Mouse (Mus musculus): ENCODE results near the gene Nyap2.
"Not testable (repeated sequence)": the region's sequence is repeated elsewhere in the genome, so short reads cannot be mapped to it uniquely, and the experiment has no call there.

Nyap2 gene

DNA sequence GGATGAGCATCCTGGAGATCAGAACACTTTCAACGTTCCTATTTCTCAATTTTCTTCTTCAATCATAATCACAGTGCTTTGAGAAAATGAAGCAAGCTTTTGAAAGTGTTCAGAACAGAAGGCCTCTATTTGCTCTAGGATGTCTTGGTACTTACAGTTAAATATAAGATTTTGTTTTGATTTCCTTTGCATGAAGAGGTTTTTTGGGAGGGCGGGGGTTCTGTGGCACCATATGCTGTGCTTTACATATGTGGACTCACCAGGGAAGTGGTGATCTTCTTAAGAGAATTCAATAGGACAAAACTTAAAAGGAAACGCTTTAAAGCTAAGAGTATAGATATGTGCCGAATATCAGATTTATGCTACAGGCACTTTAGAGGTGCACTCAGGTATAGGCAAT is 103.0 kb downstream of the Nyap2 start:
- DNase-seq (ENCODE audit: inconsistent ontology term), result no peak

DNA sequence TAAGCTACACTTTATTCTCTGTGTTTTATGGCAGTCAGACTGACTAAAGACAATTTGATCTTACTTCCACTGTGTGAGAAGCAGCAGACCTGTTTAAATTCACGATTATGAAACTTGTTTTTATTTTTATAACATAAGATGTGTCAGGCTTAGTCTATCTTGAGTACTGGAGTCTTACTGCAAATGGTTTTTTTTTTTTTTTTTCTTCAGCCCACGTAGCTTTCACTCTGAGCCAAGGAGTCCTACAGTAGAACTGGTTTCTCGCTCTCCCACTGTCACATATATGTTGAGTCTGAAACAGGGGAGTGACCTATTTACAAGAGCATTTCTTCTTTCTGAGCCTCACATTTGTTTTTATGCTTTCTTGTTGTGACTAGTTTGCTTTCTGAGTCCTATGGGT is 103.9 kb downstream of the Nyap2 start:
- DNase-seq (ENCODE audit: inconsistent ontology term), result no peak

GRCm38 (mm10) chr1:81209536-81209935 is 132.8 kb downstream of the Nyap2 start:
- DNase-seq (ENCODE audit: inconsistent ontology term), result no peak

GRCm38 (mm10) chr1:81211491-81211890 is 134.7 kb downstream of the Nyap2 start:
- DNase-seq (ENCODE audit: inconsistent ontology term), result no peak

DNA sequence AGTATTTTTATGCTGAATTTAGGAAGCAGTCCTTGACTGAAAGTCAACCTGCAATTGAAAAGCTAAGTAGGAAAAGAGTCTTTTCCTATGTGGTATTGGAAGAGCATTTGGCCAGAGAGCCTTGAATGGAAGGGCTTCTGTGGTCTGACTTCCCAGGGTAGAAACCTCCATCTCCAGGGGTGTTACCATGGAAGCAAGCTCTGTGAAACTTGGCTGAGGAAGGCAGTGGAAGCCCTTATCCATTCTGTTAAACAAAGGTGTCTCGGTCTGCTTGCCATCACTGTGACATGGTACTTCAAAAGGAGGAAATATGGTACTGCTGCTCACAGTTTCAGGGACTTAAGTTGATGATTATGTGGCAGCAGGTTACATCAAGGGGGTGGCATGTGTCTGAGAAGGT is 143.0 kb downstream of the Nyap2 start:
- peak; percentile 9 for DNase-seq (ENCODE audit: inconsistent ontology term)

DNA sequence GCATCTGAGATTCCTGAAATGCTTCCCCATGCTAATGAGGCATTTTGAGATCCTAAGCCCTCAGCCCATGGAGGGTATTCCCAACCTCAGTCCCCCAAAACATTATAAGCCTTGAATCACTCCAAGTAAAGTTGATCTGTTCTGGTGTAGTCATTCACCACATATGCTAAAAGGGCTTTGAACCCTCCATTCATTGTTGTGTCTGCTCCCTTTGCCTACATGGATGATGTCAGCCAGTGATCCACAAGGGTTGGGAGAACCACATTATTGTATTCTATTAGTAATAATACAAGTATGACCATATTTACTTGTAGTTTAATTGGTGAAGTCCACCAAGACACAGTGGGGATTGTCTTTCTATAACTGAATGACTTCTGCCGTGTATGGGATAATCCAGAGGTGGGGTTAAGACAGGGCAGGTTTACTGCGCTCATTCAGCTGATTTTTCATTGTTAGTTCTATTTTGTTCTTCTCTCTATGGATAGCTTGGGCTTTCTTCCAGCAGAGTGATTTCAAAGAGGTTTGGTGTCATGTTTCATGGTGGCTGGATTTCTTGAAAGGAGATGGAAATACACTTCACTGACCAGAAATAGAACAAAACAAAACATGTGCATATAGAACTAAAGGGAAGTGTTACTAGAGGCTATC is 155.1 kb downstream of the Nyap2 start:
- peak; percentile 62 for DNase-seq (ENCODE audit: inconsistent ontology term)

- DNase-seq (ENCODE audit: inconsistent ontology term), result not testable (repeated sequence)
These were observed 155.6 kb downstream of the Nyap2 start for GRCm38 (mm10) chr1:81232407-81232789.

DNA sequence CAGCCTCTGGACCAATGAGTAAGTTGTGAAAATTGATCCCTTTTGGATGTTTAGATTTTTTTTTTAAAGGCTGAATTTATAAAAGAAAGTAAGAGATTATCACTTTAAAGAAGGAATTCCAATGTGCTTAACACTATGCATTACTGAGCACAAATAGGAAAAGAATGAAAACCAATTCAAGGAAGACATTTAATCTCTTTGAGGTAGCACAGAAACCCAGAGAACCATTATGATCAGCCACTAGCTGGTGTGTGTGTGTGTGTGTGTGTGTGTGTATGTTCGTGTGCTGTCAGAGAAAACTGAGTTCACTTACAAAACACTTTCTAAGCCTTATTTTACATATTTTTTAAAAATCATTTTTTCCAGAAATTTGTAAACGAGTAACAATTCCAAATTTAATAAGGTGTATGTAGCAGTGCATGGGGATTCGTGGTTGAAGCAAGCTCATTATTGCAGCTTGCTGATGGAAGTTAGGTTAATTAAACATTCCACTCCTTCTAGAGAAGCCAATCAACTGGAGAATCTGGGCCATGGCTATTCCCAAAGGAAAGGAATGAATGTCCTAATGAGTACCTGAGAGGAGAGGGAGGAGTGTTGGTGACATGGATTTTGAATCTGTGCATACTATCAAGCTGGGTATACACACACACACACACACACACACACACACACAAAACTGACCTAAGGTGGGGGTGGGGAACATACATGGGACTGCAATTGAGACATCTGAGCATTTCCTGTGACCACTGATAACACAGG is 171.9 kb downstream of the Nyap2 start:
- peak; percentile 78 for DNase-seq (ENCODE audit: inconsistent ontology term)

- no peak for DNase-seq (ENCODE audit: inconsistent ontology term)
These were observed 173.3 kb downstream of the Nyap2 start for GRCm38 (mm10) chr1:81250068-81250467.

DNA sequence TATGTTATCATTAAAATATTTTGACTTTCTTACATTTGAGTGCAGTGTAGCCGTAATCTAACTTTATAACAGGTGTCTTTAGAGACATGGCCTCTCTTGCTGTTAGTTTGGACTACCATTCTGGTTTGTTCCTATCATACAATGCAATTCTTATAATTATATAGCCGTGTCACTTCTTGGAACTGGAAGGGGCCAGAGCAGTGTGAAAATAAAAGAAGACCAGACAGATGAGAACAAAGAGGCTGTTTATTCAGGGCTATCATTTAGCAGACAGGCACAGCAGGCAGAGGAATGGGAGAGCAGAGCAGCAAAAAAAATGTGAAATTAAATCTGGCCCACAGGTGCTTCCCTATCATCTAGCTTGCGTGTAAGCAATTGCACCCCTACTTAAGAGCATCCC is 189.7 kb downstream of the Nyap2 start:
- DNase-seq (ENCODE audit: inconsistent ontology term), result peak; percentile 64

DNA sequence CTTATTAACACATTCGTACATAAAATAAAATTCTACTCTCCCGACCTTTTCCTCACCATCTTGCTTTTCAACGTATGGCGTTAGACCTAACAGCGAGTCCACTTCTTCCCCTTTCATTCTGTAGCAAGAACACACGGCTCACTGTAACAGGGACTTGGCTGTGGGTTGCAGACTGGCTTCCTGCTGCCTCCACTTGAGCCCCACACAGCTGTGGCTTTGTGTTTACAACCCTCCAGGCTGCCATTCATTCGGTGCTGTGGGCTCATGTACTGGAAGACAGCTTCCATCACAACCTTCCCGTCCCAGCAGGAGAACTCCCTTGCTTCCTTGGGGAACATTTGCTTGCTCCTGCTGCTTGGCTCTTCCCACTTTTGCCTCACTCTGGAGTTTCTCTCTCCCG is 204.2 kb downstream of the Nyap2 start:
- no peak for DNase-seq (ENCODE audit: inconsistent ontology term)

DNA sequence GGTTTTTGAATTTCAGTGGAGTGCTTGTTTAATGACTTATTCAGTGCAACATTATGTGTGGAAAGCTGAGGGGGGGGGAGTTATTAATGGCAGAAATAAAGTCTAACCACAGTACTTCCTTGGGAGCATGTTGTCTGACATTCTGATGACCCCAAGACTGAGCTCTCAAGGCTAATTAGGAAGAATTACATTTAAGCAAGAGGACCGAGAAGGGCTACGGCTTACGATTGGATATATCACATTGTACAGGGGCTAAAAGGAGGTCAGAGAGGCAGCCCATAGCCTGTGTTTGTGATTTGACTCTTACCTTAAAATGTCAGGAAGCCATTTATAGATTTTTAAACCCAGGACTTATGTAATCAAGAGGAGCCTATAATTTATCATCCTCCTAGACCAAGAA is 208.9 kb downstream of the Nyap2 start:
- DNase-seq (ENCODE audit: inconsistent ontology term), result no peak

DNA sequence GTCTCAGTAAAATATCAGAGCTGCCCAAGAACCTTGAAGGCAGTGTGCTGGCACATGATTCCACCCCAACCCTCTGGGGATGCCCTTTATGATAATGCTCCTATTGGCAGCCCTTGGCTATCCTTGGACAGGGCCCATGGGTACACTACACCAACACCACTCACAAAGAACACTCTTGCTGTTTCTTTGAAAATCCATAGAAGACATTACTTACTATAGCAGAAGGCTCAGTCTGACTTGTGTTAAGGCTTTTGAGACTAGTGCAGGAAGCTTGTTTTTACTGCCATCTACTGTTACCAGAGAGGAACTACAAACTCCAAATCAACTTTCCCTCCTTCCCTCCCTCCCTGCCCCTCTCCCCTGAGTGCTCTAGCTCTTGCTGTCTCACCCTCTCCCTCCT is 210.3 kb downstream of the Nyap2 start:
- peak; percentile 38 for DNase-seq (ENCODE audit: inconsistent ontology term)

DNA sequence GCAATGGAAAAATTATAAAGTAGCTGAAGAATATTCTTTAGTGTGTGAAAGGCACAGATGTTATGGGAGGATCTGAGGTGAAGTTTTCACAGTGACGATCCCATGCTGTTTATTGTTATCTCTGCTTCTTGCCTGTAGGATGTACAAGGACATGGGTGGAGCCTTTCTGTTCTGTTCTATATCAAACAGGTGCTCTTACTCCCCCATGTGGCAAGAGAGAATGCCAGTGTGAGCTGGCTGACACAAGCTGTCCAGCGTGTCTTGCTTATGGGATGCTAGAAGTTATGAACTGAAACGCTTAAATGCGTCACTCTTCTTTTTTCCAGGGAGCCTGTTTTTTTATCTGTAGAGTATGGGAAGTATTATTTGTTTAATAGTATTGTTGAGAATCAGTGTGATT is 224.0 kb downstream of the Nyap2 start:
- peak; percentile 12 for DNase-seq (ENCODE audit: inconsistent ontology term)

DNA sequence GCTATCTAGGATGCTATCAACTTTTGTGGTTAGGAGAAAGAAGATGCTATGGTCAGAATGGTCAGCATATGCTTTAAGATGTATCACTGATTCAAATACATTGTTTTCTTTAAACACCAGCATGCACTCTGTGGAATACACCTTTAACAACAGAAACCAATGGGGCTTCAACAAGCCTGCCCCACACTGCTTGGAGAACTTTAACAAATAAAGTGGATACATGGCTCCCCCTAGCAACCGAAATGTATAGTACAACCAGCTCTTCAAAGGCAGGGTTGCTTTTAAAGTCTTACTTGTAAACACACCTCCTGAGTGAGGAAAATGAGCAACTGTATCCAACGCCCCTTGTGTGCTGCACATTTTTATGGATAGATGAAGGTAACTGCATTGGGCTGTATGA is 224.9 kb downstream of the Nyap2 start:
- DNase-seq (ENCODE audit: inconsistent ontology term), result peak; percentile 30

GRCm38 (mm10) chr1:81303389-81303788 is 226.6 kb downstream of the Nyap2 start:
- DNase-seq (ENCODE audit: inconsistent ontology term), result no peak

DNA sequence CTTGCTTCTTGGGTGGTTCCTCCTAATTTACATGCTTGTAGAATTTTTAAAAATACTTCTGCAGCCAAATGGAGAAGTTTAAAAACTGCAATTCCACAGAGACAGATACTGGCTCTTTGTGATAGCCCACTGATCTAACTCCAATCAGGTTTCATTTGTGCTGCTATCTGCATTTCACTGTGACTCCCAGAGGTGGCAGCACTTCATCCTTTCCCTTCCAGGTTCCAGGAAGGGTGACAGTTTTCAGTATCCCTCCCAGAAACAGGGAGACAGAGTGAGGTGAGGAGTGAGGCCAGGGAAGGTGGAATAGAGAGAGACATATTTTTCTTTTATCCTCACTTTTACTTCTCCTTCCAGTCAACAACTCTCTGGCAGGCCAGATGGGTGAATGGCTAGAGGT is 230.7 kb downstream of the Nyap2 start:
- DNase-seq (ENCODE audit: inconsistent ontology term), result no peak

GRCm38 (mm10) chr1:81307934-81308333 is 231.2 kb downstream of the Nyap2 start:
- DNase-seq (ENCODE audit: inconsistent ontology term), result no peak

DNA sequence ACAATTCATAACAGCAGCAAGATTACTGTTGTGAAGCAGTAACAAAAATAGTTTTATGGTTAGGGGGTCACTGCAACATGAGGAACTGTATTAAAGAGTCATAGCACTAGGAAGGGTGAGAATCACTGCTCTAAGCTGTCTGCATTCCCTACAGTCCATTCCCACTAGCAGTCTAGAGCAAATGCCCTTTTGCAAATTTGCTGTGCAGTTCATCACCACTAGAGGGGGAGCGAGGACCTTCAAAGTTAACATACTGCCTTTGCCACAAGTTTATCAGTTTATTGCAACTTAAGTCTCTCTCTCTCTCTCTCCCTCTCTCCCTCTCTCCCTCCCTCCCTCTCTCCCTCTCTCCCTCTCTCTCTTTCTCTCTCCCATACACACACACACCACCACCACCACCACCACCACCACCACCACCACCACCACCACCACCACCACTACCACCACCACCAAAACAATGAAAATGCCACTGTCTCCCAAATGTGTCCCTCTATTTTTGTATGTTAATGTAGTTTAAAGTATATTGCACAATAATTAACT is 233.4 kb downstream of the Nyap2 start:
- peak; percentile 52 for DNase-seq (ENCODE audit: inconsistent ontology term)

DNA sequence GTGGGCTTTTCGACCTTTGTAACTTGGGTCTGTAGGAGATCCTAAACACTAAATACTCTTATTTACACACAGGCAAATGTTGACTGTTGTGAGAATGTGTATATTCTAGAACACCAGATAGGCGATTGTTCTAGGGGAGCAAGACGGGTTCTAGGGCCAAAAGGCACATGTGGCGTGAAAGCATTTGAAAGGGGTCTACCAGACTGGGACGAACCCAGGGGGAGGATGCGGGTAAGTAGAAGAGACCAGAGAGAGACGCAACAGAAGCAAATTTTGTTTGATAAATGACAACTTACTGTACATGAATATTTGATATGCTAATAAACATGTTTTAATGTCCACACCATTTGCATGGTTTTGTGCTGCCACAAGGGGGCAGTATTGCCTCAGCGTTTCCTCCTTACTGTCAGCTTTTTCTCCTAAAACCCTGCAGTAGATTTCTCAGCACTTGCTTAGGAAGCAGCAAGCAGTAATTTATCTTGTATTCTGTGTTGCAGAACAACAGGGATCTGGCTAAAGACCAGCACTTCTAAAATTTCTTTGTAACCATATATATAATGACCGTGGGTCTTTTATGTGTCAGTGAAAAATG is 239.7 kb downstream of the Nyap2 start:
- peak; percentile 43 for DNase-seq (ENCODE audit: inconsistent ontology term)

GRCm38 (mm10) chr1:81316995-81317413 is 240.3 kb downstream of the Nyap2 start:
- no peak for DNase-seq (ENCODE audit: inconsistent ontology term)

GRCm38 (mm10) chr1:81387722-81388121 is 311.0 kb downstream of the Nyap2 start:
- DNase-seq (ENCODE audit: inconsistent ontology term), result no peak
